ENCODE assay signal across 10 mouse cellular contexts in genomic region chr17:34124649-34125048, GRCm38 (mm10). TPM values are rescaled to one million over a fixed set of nuclear protein-coding genes. Genes with fewer than 3 reads are reported as not detected.
DNase-seq lines count a peak whose midpoint lies in the region; ATAC-seq and TF ChIP-seq lines count a peak whose summit lies in the region.
"Had no signal": no experiment of that assay in that cellular context is flagged by ENCODE, and none has a peak within 500 bp of the region (broad histone marks: within the 10 kb centered on the region; RNA-seq: fewer than 3 reads in every experiment).

No protein-coding gene starts in this region.

- H3K4me1 ChIP-seq in midbrain, embryonic 15.5 days, result peaks cover 29% of the 10 kb centered on the region
- peaks cover 18% of the 10 kb centered on the region for H3K4me1 ChIP-seq in midbrain, embryonic 11.5 days (ENCODE audit: control insufficient read depth, insufficient read depth, low read length)
- peaks cover 31% of the 10 kb centered on the region for H3K4me1 ChIP-seq in intestine, embryonic 16.5 days (ENCODE audit: control insufficient read depth, insufficient read depth, low read length)
- H3K4me1 ChIP-seq in stomach, embryonic 16.5 days (ENCODE audit: control insufficient read depth, insufficient read depth, low read length), result peaks cover 27% of the 10 kb centered on the region

- DNase-seq in gastrocnemius, adult 2 months, result no peak
- no peak for DNase-seq in gastrocnemius, postnatal 10 days
- DNase-seq in midbrain, embryonic 11.5 days (ENCODE audit: low spot score, missing footprints), result no peak
- DNase-seq in right cerebral cortex, postnatal 14 days, result no peak
- DNase-seq in layer of hippocampus, postnatal 36 days, result no peak
- DNase-seq: cerebellum, postnatal 25 days had no signal

- 89% methylated on average over 6 of the region's 6 CpGs for WGBS in midbrain, embryonic 15.5 days
- 92% methylated on average over 6 of the region's 6 CpGs for WGBS in midbrain, embryonic 11.5 days
- 65% methylated on average over 6 of the region's 6 CpGs for WGBS in intestine, embryonic 16.5 days
- 59% methylated on average over 6 of the region's 6 CpGs for WGBS in stomach, embryonic 16.5 days

- peak overlapping the region; percentile 23 for H3K4me3 ChIP-seq in gastrocnemius, adult 2 months
- no peak overlapping the region for H3K4me3 ChIP-seq in midbrain, embryonic 15.5 days
- no peak overlapping the region for H3K4me3 ChIP-seq in midbrain, embryonic 11.5 days (ENCODE audit: low read depth, low read length)
- H3K4me3 ChIP-seq in intestine, embryonic 16.5 days (ENCODE audit: low read length), result peak overlapping the region; percentile 6; the same call in 1 of the 2 replicates
- 0 out of 2 replicates have a peak overlapping the region, but pooled peaks have one; percentile 1 for H3K4me3 ChIP-seq in stomach, embryonic 16.5 days (replicated peaks; ENCODE audit: low read length)

- H3K27me3 ChIP-seq in midbrain, embryonic 15.5 days (replicated peaks), result no peaks in the 10 kb centered on the region
- H3K27me3 ChIP-seq in midbrain, embryonic 11.5 days (ENCODE audit: control insufficient read depth, insufficient read depth, low read length), result no peaks in the 10 kb centered on the region
- no peaks in the 10 kb centered on the region for H3K27me3 ChIP-seq in intestine, embryonic 16.5 days (replicated peaks; ENCODE audit: control insufficient read depth, insufficient read depth, low read length)
- no peaks in the 10 kb centered on the region for H3K27me3 ChIP-seq in stomach, embryonic 16.5 days (ENCODE audit: control insufficient read depth, insufficient read depth, low read length)

- H3K9ac ChIP-seq in midbrain, embryonic 15.5 days, result no peak overlapping the region
- H3K9ac ChIP-seq in midbrain, embryonic 11.5 days (ENCODE audit: low read length), result no peak overlapping the region
- H3K9ac ChIP-seq in intestine, embryonic 16.5 days (ENCODE audit: low read depth, low read length), result no peak overlapping the region
- no peak overlapping the region for H3K9ac ChIP-seq in stomach, embryonic 16.5 days (ENCODE audit: low read length)

- TF ChIP-seq CTCF in gastrocnemius, adult 2 months (IDR thresholded peaks at IDR 0.05), result no peak

- H3K36me3 ChIP-seq in midbrain, embryonic 15.5 days (replicated peaks), result no peaks in the 10 kb centered on the region
- H3K36me3 ChIP-seq in midbrain, embryonic 11.5 days (ENCODE audit: control insufficient read depth, insufficient read depth, low read length), result no peaks in the 10 kb centered on the region
- 0 out of 2 replicates have a peak, but pooled peaks cover under 1% of the 10 kb centered on the region for H3K36me3 ChIP-seq in intestine, embryonic 16.5 days (ENCODE audit: control insufficient read depth, insufficient read depth, low read length)
- 0 out of 2 replicates have a peak, but pooled peaks cover 4% of the 10 kb centered on the region for H3K36me3 ChIP-seq in stomach, embryonic 16.5 days (ENCODE audit: control insufficient read depth, insufficient read depth, low read length)

- intact Hi-C loops in gastrocnemius, adult 2 months (cut with DNase I), result loop anchor here (5.0 kb wide), 1 partner anchor 92 kb away; the partner anchor contains the start of genes Rxrb and Slc39a7

- H3K4me2 ChIP-seq in midbrain, embryonic 15.5 days, result peak overlapping the region; percentile 8; the same call in 1 of the 2 replicates
- H3K4me2 ChIP-seq in midbrain, embryonic 11.5 days, result no peak overlapping the region
- H3K4me2 ChIP-seq in intestine, embryonic 16.5 days (ENCODE audit: low read depth, low read length), result peak overlapping the region; percentile 27; the same call in 1 of the 2 replicates
- 0 out of 2 replicates have a peak overlapping the region, but pooled peaks have one; percentile 23 for H3K4me2 ChIP-seq in stomach, embryonic 16.5 days (ENCODE audit: low read depth, low read length)

- no peaks in the 10 kb centered on the region for H3K9me3 ChIP-seq in midbrain, embryonic 15.5 days
- no peaks in the 10 kb centered on the region for H3K9me3 ChIP-seq in midbrain, embryonic 11.5 days (ENCODE audit: control insufficient read depth, low read length)
- no peaks in the 10 kb centered on the region for H3K9me3 ChIP-seq in intestine, embryonic 16.5 days (ENCODE audit: control insufficient read depth, low read length)
- no peaks in the 10 kb centered on the region for H3K9me3 ChIP-seq in stomach, embryonic 16.5 days (replicated peaks; ENCODE audit: control insufficient read depth, low read length)

- peak overlapping the region; percentile 24 for H3K27ac ChIP-seq in gastrocnemius, adult 2 months
- H3K27ac ChIP-seq in midbrain, embryonic 15.5 days, result no peak overlapping the region
- no peak overlapping the region for H3K27ac ChIP-seq in midbrain, embryonic 11.5 days (ENCODE audit: low read depth, low read length)
- H3K27ac ChIP-seq in intestine, embryonic 16.5 days (ENCODE audit: low read length), result no peak overlapping the region
- no peak overlapping the region for H3K27ac ChIP-seq in stomach, embryonic 16.5 days (ENCODE audit: low read length)

- ATAC-seq in midbrain, embryonic 15.5 days (replicated peaks), result no peak
- no peak for ATAC-seq in midbrain, embryonic 11.5 days (ENCODE audit: low FRiP score)
- ATAC-seq in intestine, embryonic 16.5 days, result no peak
- no peak for ATAC-seq in stomach, embryonic 16.5 days (ENCODE audit: insufficient read depth, low FRiP score)

RNA-seq across cellular contexts. Expression of gene Brd2, which starts 2.2 kb away (rescaled TPM):
- 10 to 100 TPM; 70.3 to 88.9 TPM for total RNA-seq in gastrocnemius, adult 2 months (2021)
- total RNA-seq in gastrocnemius, postnatal 10 days (2021), result 100 to 1,000 TPM in 1 of 2 experiments, 10 to 100 TPM in 1; 91.9 to 114 TPM
- 137 and 140 TPM in 2 replicates for polyA plus RNA-seq in midbrain, embryonic 15.5 days (2015; fragmentation: Nextera tagmentation; extraction: Ambion mirVana)
- 98.7 and 99.2 TPM in 2 replicates for polyA plus RNA-seq in midbrain, embryonic 11.5 days (2014; fragmentation: Nextera tagmentation; extraction: Ambion mirVana)
- 72.3 and 73.0 TPM in 2 replicates for polyA plus RNA-seq in intestine, embryonic 16.5 days (2015; fragmentation: Nextera tagmentation; extraction: Ambion mirVana)
- polyA plus RNA-seq in stomach, embryonic 16.5 days (2015; fragmentation: Nextera tagmentation; extraction: Ambion mirVana), result 71.9 and 74.7 TPM in 2 replicates
- total RNA-seq in layer of hippocampus, postnatal 36 days (2021), result 100 to 1,000 TPM; 182 to 193 TPM

RNA-seq across cellular contexts. Expression of gene H2-DMa, which starts 5.3 kb away (rescaled TPM):
- total RNA-seq in gastrocnemius, adult 2 months (2021), result 1 to 10 TPM; 3.0 to 3.1 TPM
- 1 to 10 TPM; 4.6 to 6.1 TPM for total RNA-seq in gastrocnemius, postnatal 10 days (2021)
- polyA plus RNA-seq in midbrain, embryonic 15.5 days (2015; fragmentation: Nextera tagmentation; extraction: Ambion mirVana), result 17.2 and 18.8 TPM in 2 replicates
- 8.0 and 9.5 TPM in 2 replicates for polyA plus RNA-seq in midbrain, embryonic 11.5 days (2014; fragmentation: Nextera tagmentation; extraction: Ambion mirVana)
- polyA plus RNA-seq in intestine, embryonic 16.5 days (2015; fragmentation: Nextera tagmentation; extraction: Ambion mirVana), result 13.4 and 15.3 TPM in 2 replicates
- 10.8 and 11.6 TPM in 2 replicates for polyA plus RNA-seq in stomach, embryonic 16.5 days (2015; fragmentation: Nextera tagmentation; extraction: Ambion mirVana)
- total RNA-seq in layer of hippocampus, postnatal 36 days (2021), result 10 to 100 TPM; 26.7 to 31.7 TPM

RNA-seq across cellular contexts. Expression of gene H2-DMb2, which starts 18.5 kb away (rescaled TPM):
- under 1 TPM; 0.46 to 0.47 TPM for total RNA-seq in gastrocnemius, adult 2 months (2021)
- under 1 TPM; 0.25 to 0.61 TPM for total RNA-seq in gastrocnemius, postnatal 10 days (2021)
- polyA plus RNA-seq in midbrain, embryonic 15.5 days (2015; fragmentation: Nextera tagmentation; extraction: Ambion mirVana), result 0.27 and 0.65 TPM in 2 replicates
- polyA plus RNA-seq in midbrain, embryonic 11.5 days (2014; fragmentation: Nextera tagmentation; extraction: Ambion mirVana), result not detected in 2 replicates
- 0.87 and 0.99 TPM in 2 replicates for polyA plus RNA-seq in intestine, embryonic 16.5 days (2015; fragmentation: Nextera tagmentation; extraction: Ambion mirVana)
- 0.70 and 0.82 TPM in 2 replicates for polyA plus RNA-seq in stomach, embryonic 16.5 days (2015; fragmentation: Nextera tagmentation; extraction: Ambion mirVana)
- total RNA-seq in layer of hippocampus, postnatal 36 days (2021), result under 1 TPM; 0.67 to 0.96 TPM

RNA-seq across cellular contexts. Expression of gene H2-DMb1, which starts 28.2 kb away (rescaled TPM):
- total RNA-seq in gastrocnemius, adult 2 months (2021), result under 1 TPM; 0.38 to 0.61 TPM
- 1 to 10 TPM; 1.4 to 1.8 TPM for total RNA-seq in gastrocnemius, postnatal 10 days (2021)
- 0.79 and 1.2 TPM in 2 replicates for polyA plus RNA-seq in midbrain, embryonic 15.5 days (2015; fragmentation: Nextera tagmentation; extraction: Ambion mirVana)
- polyA plus RNA-seq in midbrain, embryonic 11.5 days (2014; fragmentation: Nextera tagmentation; extraction: Ambion mirVana), result 0.25 and 0.38 TPM in 2 replicates
- polyA plus RNA-seq in intestine, embryonic 16.5 days (2015; fragmentation: Nextera tagmentation; extraction: Ambion mirVana), result 3.0 and 3.6 TPM in 2 replicates
- 2.0 and 2.9 TPM in 2 replicates for polyA plus RNA-seq in stomach, embryonic 16.5 days (2015; fragmentation: Nextera tagmentation; extraction: Ambion mirVana)
- 1 to 10 TPM in 1 of 2 experiments, under 1 TPM in 1; 0.95 to 1.7 TPM for total RNA-seq in layer of hippocampus, postnatal 36 days (2021)

RNA-seq across cellular contexts. Expression of gene H2-Oa, which starts 32.5 kb away (rescaled TPM):
- total RNA-seq in gastrocnemius, adult 2 months (2021), result not detected
- not detected for total RNA-seq in gastrocnemius, postnatal 10 days (2021)
- polyA plus RNA-seq in midbrain, embryonic 15.5 days (2015; fragmentation: Nextera tagmentation; extraction: Ambion mirVana), result not detected in 2 replicates
- 0.19 and 0.33 TPM in 2 replicates for polyA plus RNA-seq in midbrain, embryonic 11.5 days (2014; fragmentation: Nextera tagmentation; extraction: Ambion mirVana)
- 0.62 and 0.95 TPM in 2 replicates for polyA plus RNA-seq in intestine, embryonic 16.5 days (2015; fragmentation: Nextera tagmentation; extraction: Ambion mirVana)
- 0.61 and 0.64 TPM in 2 replicates for polyA plus RNA-seq in stomach, embryonic 16.5 days (2015; fragmentation: Nextera tagmentation; extraction: Ambion mirVana)
- total RNA-seq in layer of hippocampus, postnatal 36 days (2021), result under 1 TPM; 0.35 to 0.42 TPM
- polyA plus RNA-seq: heart, postnatal 0 days had no signal

Comparison
In these comparisons a context has a peak if more than half of its experiments do, and no peak if none do; other contexts are left out.
1. H3K4me3 ChIP-seq: peak in gastrocnemius, adult 2 months (single experiment), intestine, embryonic 16.5 days (single experiment) and stomach, embryonic 16.5 days (single experiment); none in midbrain, embryonic 15.5 days (single experiment) and midbrain, embryonic 11.5 days (single experiment).